Mouse (Mus musculus) ES-E14 (cell line): Measurements from ENCODE around the gene Eif1b.

Experiments
- MAFK ChIP-seq: IDR thresholded peaks from 2 replicates; pipeline ENCODE4 v1.6.1; 2014; ENCODE audit warnings: mild to moderate bottlenecking, low read depth, low read length, inconsistent platforms; ENCODE audit not compliant: insufficient read depth
- ZNF384 ChIP-seq: IDR thresholded peaks from 2 replicates; pipeline ENCODE4 v1.6.1; 2012; ENCODE audit warnings: low read depth, low read length, inconsistent platforms

DNA sequence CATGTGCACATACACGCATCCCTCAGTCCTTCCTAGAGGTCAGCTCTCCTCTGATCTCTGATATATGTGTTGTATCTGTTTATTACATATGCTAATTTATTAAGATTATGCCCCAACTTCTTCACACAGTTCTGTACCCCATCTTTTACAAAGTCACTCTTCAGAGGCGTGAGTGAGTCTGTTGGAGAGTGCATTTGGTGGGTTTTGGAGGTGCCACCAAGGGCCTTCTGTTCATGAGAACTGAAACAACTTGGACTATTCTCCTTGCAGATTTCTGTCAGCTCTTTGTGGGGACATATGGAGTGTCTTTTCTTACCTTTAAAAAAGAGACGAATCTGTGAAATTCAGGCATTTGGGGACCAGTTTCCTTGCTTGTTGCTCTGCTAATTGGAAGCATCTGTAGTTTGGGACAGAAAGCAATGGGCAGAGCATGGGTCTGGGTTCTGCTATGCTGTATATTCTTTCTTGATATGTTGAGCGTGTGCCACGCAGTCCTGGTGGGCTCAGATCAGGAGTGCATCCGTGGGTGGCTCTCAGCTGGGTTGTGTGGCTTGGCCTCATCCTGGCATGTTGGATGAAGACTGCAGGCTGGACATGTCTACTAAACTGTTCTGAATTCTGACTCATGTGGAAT, 42.2 kb upstream of the Eif1b start:
- TF ChIP-seq MAFK (no peak), ZNF384 (no peak)
